17 mouse cellular contexts compared by ENCODE assay signal in genomic region chr7:91414150-91414549, GRCm38 (mm10).
DNase-seq lines count a peak whose midpoint lies in the region; ATAC-seq lines count a peak whose summit lies in the region.
"Had no signal": no experiment of that assay in that cellular context is flagged by ENCODE, and none has a peak within 500 bp of the region (broad histone marks: within the 10 kb centered on the region; RNA-seq: fewer than 3 reads in every experiment).

No protein-coding gene starts in this region.

- ATAC-seq in frontal cortex, adult (ENCODE audit: low TSS enrichment): peak; percentile 36; the same call in 1 of the 2 replicates
- ATAC-seq: CD4-positive, CD25-positive, alpha-beta regulatory T cell, adult 4 months; forebrain, embryonic 13.5 days; forebrain, embryonic 15.5 days; forebrain, postnatal 0 days had no signal

- DNase-seq in frontal cortex, postnatal 10 days (ENCODE audit: low spot score in 2 of 2): no peak
- peak; percentile 32 for DNase-seq in layer of hippocampus, adult 9-11 months
- no peak for DNase-seq in layer of hippocampus, adult 18-20 months (ENCODE audit: low spot score in 2 of 2)
- peak; percentile 64 for DNase-seq in brain, adult 2 months (ENCODE audit: low read depth, low spot score)
- DNase-seq in MN1 (ENCODE audit: low spot score): no peak
- DNase-seq: adrenal gland, adult 2 months; adrenal gland, postnatal 10 days; adrenal gland, postnatal 25 days; B cell, adult 2 months; cerebellum, adult 11-12 months; cerebellum, adult 9-10 months; cerebellum, postnatal 25 days; forebrain, postnatal 0 days had no signal

Comparison
In these comparisons a context has a peak if more than half of its experiments do, and no peak if none do; other contexts are left out.
1. DNase-seq: peak in layer of hippocampus, adult 9-11 months (single experiment) and brain, adult 2 months (single experiment); none in frontal cortex, postnatal 10 days (0 of 2), layer of hippocampus, adult 18-20 months (0 of 2) and MN1 (single experiment).